Mouse (Mus musculus): ENCODE measurements around the gene Mrpl51. TPM values are rescaled to one million over a fixed set of nuclear protein-coding genes. Genes with fewer than 3 reads are reported as not detected.

The Mrpl51 gene
- polyA plus RNA-seq, 1 experiment, result 21.2 TPM

GRCm38 (mm10) chr6:125230571-125230970 is 39.0 kb downstream of the Mrpl51 start:
- peak overlapping the region; percentile 25; the same call in 1 of the 2 replicates for H3K4me3 ChIP-seq (ENCODE audit: extremely low read depth, insufficient read depth, insufficient read length)
- TF ChIP-seq CTCF (IDR thresholded peaks at IDR 0.05; ENCODE audit: extremely low read depth, insufficient read depth, insufficient read length, insufficient replicate concordance) (no peak), POLR2A (IDR thresholded peaks at IDR 0.05; ENCODE audit: low read depth, low read length) (no peak)
- WGBS, result 61% methylated on average over 9 of the region's 9 CpGs
- peaks cover 9% of the 10 kb centered on the region; the same call in 1 of the 2 replicates for H3K4me1 ChIP-seq (ENCODE audit: control insufficient read depth, insufficient read depth, insufficient read length)
- H3K36me3 ChIP-seq (ENCODE audit: control insufficient read depth, insufficient read depth, low read length), result peaks cover 24% of the 10 kb centered on the region
- peak overlapping the region; percentile 98 for H3K27ac ChIP-seq (ENCODE audit: insufficient read depth, low read length)
- no peak for DNase-seq (ENCODE audit: low read depth in 1 of 2, low spot score in 2 of 2)
- no peaks in the 10 kb centered on the region for H3K27me3 ChIP-seq (ENCODE audit: control insufficient read depth, insufficient read depth, low read length)

- no peaks in the 10 kb centered on the region for H3K27me3 ChIP-seq (ENCODE audit: control insufficient read depth, insufficient read depth, low read length)
- DNase-seq (ENCODE audit: low read depth in 1 of 2, low spot score in 2 of 2), result peak; percentile 51 to 66
- H3K4me1 ChIP-seq (ENCODE audit: control insufficient read depth, insufficient read depth, insufficient read length), result peaks cover 9% of the 10 kb centered on the region; the same call in 1 of the 2 replicates
- H3K27ac ChIP-seq (ENCODE audit: insufficient read depth, low read length), result peak within 1 kb of the TSS; percentile 98
- H3K4me3 ChIP-seq (ENCODE audit: extremely low read depth, insufficient read depth, insufficient read length), result peak within 1 kb of the TSS; percentile 88
- TF ChIP-seq CTCF (IDR thresholded peaks at IDR 0.05; ENCODE audit: extremely low read depth, insufficient read depth, insufficient read length, insufficient replicate concordance) (no peak), POLR2A (IDR thresholded peaks at IDR 0.05; ENCODE audit: low read depth, low read length) (no peak; the same call in none of the 2 replicates)
- WGBS, result under 1% methylated on average over 16 of the region's 16 CpGs
- peaks cover 22% of the 10 kb centered on the region for H3K36me3 ChIP-seq (ENCODE audit: control insufficient read depth, insufficient read depth, low read length)
These were observed 39.8 kb downstream of the Mrpl51 start, which contains the start of gene Tapbpl for GRCm38 (mm10) chr6:125231117-125232044. Gene Tapbpl (minus strand): TSS chr6:125231860.

- H3K36me3 ChIP-seq (ENCODE audit: control insufficient read depth, insufficient read depth, low read length), result peaks cover 16% of the 10 kb centered on the region
- H3K4me3 ChIP-seq (ENCODE audit: extremely low read depth, insufficient read depth, insufficient read length), result peak overlapping the region; percentile 88
- TF ChIP-seq CTCF (IDR thresholded peaks at IDR 0.05; ENCODE audit: extremely low read depth, insufficient read depth, insufficient read length, insufficient replicate concordance) (no peak), POLR2A (IDR thresholded peaks at IDR 0.05; ENCODE audit: low read depth, low read length) (no peak)
- H3K27ac ChIP-seq (ENCODE audit: insufficient read depth, low read length), result peak overlapping the region; percentile 98
- no peaks in the 10 kb centered on the region for H3K27me3 ChIP-seq (ENCODE audit: control insufficient read depth, insufficient read depth, low read length)
- peaks cover 9% of the 10 kb centered on the region; the same call in 1 of the 2 replicates for H3K4me1 ChIP-seq (ENCODE audit: control insufficient read depth, insufficient read depth, insufficient read length)
- DNase-seq (ENCODE audit: low read depth in 1 of 2, low spot score in 2 of 2), result no peak
- WGBS, result 22% methylated on average over 4 of the region's 4 CpGs
These were observed 40.4 kb downstream of the Mrpl51 start for GRCm38 (mm10) chr6:125232045-125232437.

GRCm38 (mm10) chr6:125232516-125232915 is 40.9 kb downstream of the Mrpl51 start:
- peaks cover 14% of the 10 kb centered on the region for H3K36me3 ChIP-seq (ENCODE audit: control insufficient read depth, insufficient read depth, low read length)
- peaks cover 9% of the 10 kb centered on the region; the same call in 1 of the 2 replicates for H3K4me1 ChIP-seq (ENCODE audit: control insufficient read depth, insufficient read depth, insufficient read length)
- WGBS, result 42% methylated on average over 6 of the region's 6 CpGs
- H3K27ac ChIP-seq (ENCODE audit: insufficient read depth, low read length), result peak overlapping the region; percentile 98
- no peaks in the 10 kb centered on the region for H3K27me3 ChIP-seq (ENCODE audit: control insufficient read depth, insufficient read depth, low read length)
- no peak overlapping the region for H3K4me3 ChIP-seq (ENCODE audit: extremely low read depth, insufficient read depth, insufficient read length)
- no peak for DNase-seq (ENCODE audit: low read depth in 1 of 2, low spot score in 2 of 2)
- TF ChIP-seq CTCF (IDR thresholded peaks at IDR 0.05; ENCODE audit: extremely low read depth, insufficient read depth, insufficient read length, insufficient replicate concordance) (no peak), POLR2A (IDR thresholded peaks at IDR 0.05; ENCODE audit: low read depth, low read length) (no peak)

GRCm38 (mm10) chr6:125233816-125234519 is 42.4 kb downstream of the Mrpl51 start:
- H3K27ac ChIP-seq (ENCODE audit: insufficient read depth, low read length), result peak overlapping the region; percentile 65
- 51% methylated on average over 7 of the region's 7 CpGs for WGBS
- DNase-seq (ENCODE audit: low read depth in 1 of 2, low spot score in 2 of 2), result no peak
- H3K36me3 ChIP-seq (ENCODE audit: control insufficient read depth, insufficient read depth, low read length), result peaks cover 7% of the 10 kb centered on the region
- H3K4me3 ChIP-seq (ENCODE audit: extremely low read depth, insufficient read depth, insufficient read length), result peak overlapping the region; percentile 43
- no peaks in the 10 kb centered on the region for H3K27me3 ChIP-seq (ENCODE audit: control insufficient read depth, insufficient read depth, low read length)
- peaks cover 19% of the 10 kb centered on the region; the same call in 1 of the 2 replicates for H3K4me1 ChIP-seq (ENCODE audit: control insufficient read depth, insufficient read depth, insufficient read length)
- TF ChIP-seq CTCF (IDR thresholded peaks at IDR 0.05; ENCODE audit: extremely low read depth, insufficient read depth, insufficient read length, insufficient replicate concordance) (no peak), POLR2A (IDR thresholded peaks at IDR 0.05; ENCODE audit: low read depth, low read length) (no peak)

- peaks cover 21% of the 10 kb centered on the region; the same call in 1 of the 2 replicates for H3K4me1 ChIP-seq (ENCODE audit: control insufficient read depth, insufficient read depth, insufficient read length)
- TF ChIP-seq CTCF (IDR thresholded peaks at IDR 0.05; ENCODE audit: extremely low read depth, insufficient read depth, insufficient read length, insufficient replicate concordance) (no peak), POLR2A (IDR thresholded peaks at IDR 0.05; ENCODE audit: low read depth, low read length) (no peak)
- no peaks in the 10 kb centered on the region for H3K27me3 ChIP-seq (ENCODE audit: control insufficient read depth, insufficient read depth, low read length)
- no peak for DNase-seq (ENCODE audit: low read depth in 1 of 2, low spot score in 2 of 2)
- WGBS, result 56% methylated on average over 5 of the region's 5 CpGs
- H3K36me3 ChIP-seq (ENCODE audit: control insufficient read depth, insufficient read depth, low read length), result peaks cover 7% of the 10 kb centered on the region
- H3K27ac ChIP-seq (ENCODE audit: insufficient read depth, low read length), result peak overlapping the region; percentile 65
- H3K4me3 ChIP-seq (ENCODE audit: extremely low read depth, insufficient read depth, insufficient read length), result peak overlapping the region; percentile 43
These were observed 42.9 kb downstream of the Mrpl51 start for GRCm38 (mm10) chr6:125234520-125234828.

Measured in spleen, adult 2 months (tissue).